Mouse (Mus musculus): ENCODE measurements around the gene Cecr2.
A peak's percentile ranks its signal among the peaks of the same experiment; 100 is the strongest.
"Not testable (repeated sequence)": the region's sequence is repeated elsewhere in the genome, so short reads cannot be mapped to it uniquely, and the experiment has no call there.

Gene Cecr2

DNA sequence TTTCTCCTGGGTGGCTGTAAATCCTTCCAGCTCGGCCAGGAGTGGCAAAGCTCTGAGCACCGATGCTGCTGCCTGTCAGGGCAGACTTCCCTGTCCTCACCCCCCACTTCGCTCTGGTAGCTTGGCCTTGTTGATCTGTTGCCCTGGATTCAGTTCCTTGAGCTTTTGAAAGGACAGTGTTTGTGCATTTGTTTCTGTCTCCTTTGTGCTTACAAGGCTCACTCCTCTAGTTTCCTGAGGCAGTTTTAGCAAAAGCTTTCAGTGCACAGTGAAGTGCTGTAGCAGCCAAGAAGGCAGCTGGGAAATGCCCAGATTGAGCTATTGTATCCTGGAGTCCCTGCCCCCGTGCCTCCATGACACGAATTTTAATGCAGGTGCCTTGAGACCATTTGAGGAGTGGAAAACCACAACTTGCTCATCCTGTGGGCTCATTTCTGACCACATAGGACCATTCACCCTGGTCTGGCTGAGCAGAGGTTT is 107.0 kb downstream of the Cecr2 start, which contains the start of gene Slc25a18:
Gene Slc25a18 (plus strand): TSS at position 430 of the 480 bp plus-strand sequence.
- DNase-seq (ENCODE audit: low spot score), result peak; percentile 49

DNA sequence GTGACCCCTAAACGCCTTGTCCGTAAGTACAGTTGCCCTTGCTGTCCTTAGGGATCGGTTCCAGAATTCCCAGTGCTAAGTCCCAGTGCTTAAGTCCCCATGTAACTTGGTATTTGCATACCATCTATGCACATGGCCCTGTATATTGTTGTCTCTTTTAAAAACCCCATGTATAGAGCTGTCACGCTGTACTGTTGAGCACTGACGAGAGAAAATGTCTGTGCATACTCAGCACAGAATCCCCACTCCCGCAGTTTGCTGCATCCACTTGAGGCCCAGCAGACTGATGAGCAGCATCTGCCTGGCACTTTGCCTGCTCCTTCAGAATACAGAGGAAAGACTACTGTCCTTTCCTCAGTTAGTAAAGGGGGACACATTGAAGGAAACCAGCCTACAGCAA is 107.6 kb downstream of the Cecr2 start:
- DNase-seq (ENCODE audit: low spot score), result no peak

GRCm38 (mm10) chr6:120776286-120776685 is 110.1 kb downstream of the Cecr2 start:
- DNase-seq (ENCODE audit: low spot score), result no peak

DNA sequence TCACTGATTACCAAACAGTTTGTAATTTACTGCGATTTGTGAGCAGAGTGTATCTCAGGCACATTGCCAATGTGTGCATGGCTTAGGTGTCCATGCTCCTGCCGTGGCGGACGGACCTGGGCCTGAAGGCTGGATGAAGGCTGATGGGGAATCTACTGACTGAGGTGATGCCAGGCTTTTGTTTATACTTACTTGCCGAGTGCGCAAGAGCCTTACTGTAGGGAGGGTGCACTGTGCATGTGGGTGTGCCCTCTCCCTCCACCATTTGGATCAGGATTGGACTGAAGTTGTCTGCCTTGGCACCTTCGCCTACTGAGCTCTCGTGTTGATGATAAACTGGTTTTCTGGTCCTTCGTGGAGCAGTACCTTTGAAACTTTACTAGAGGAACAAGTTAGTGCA is 111.4 kb downstream of the Cecr2 start:
- DNase-seq (ENCODE audit: low spot score), result no peak

DNA sequence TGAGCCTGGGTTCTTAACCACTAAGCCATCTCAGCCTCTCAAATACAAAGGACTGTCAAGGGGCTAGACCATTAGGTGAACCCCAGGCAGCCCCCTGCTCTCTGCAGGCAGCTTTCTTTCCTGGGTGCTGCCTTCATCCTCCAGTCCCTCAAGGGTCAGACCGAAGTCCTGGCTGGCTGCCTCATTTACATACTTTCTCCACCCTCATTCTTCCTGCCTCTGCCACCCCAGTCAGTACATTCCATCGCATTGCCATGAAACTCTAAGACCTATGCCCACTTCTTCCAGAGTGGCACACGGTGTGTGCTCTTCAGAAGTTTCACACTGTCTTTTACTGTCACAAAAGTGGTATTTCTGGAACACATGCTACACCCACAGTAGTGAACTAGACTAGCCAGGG is 112.1 kb downstream of the Cecr2 start:
- DNase-seq (ENCODE audit: low spot score), result no peak

DNA sequence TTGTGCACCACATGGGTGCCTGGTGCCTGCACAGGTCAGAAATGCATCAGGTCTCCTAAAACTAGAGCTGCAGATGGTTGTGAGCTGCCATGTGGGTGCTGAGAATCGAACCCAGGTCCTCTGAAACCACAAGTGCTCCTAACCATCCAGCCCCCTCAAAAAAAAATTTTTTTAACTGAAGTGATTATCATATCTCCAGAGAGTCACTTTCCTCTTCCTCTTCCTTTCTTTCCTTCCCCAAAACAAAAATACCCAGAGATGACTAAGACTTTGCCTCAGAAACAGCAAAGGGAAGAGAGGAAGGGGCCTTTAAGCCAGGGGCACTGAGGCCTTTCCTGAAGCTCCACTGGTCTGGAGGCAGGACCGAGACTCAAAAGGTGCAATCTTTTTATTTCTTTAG is 116.8 kb downstream of the Cecr2 start:
- DNase-seq (ENCODE audit: low spot score), result no peak

DNA sequence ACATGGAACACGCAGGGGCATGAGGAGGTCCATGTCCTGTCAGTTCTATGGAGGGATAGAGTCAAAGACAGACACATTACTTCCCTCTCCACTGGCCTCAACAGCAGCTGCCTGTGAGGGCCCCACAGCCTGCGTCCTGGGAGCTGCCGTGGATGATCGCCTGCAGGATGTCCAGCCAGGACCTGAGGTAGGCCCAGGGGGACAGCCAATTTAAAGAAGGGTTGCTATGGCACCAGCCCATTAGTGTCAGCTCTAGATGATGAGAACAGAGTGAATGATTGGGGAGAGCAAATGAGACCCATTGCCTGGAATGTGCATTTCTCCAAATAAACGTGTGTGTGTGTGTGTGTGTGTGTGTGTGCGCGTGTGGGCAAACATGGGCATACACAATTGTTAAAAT is 118.2 kb downstream of the Cecr2 start:
- DNase-seq (ENCODE audit: low spot score), result no peak

DNA sequence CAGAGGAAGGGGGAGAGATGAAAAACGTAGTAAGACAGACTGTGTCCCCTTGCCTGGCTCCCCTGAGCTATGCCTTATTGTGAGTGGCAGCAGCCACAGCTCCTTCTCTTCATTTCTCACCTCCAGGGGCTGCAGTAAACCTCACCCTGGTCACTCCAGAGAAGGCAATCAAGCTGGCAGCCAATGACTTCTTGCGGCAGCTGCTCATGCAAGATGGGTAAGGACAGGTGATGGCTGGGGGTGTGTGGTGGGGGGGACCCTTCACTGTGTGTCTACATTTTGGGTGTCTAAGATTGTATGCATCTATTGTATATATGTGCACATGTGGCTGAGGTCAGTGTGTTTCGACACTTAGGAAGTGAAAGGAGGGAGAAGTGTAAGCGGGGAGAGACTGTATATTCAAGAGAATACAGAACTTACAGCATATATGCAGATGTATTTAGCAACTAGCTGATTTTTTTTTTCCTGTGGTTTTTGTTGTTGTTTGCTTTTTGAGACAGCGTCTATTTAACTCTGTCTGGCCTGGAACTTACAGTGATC is 122.0 kb downstream of the Cecr2 start:
- DNase-seq (ENCODE audit: low spot score), result no peak

DNA sequence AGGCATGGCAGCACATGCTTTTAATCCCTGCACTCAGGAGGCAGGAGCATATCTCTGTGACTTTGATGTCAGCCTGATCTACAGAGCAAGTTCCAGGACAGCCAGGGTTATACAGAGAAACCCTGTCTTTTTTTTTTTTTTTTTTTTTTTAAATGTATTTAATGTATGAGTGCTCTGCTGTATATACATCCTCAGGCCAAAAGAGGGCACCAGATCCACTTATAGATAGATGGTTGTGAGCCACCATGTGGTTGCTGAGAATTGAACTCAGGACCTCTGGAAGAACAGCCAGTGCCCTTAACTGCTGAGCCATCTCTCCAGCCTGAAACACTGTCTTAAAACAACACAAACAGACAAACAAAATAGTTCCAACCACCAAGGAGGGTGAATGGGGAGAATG is 122.7 kb downstream of the Cecr2 start:
- peak; percentile 57 for DNase-seq (ENCODE audit: low spot score)

- DNase-seq (ENCODE audit: low spot score), result no peak
These were observed 124.0 kb downstream of the Cecr2 start for GRCm38 (mm10) chr6:120790153-120790552.

DNA sequence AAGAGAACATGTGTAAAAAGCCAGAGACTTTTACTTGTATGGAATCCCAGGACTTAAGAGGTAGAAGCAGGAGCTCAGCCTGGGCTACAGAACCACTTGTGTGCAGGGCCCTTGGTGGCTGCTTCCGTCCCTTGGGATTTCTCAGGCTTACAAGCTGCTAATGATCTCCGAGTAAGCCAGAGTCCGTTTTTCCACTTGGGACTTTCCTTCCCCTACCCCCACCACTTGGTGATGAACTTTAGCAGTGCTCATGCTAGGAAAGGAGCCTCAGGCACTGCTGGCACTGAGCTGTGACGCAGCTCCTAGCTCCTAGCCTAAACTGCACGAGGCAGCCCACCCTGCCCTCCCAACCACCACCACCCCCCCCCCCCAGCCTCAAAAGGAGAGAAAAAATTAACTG is 124.5 kb downstream of the Cecr2 start:
- DNase-seq (ENCODE audit: low spot score), result no peak

- no peak for DNase-seq (ENCODE audit: low spot score)
These were observed 126.8 kb downstream of the Cecr2 start for GRCm38 (mm10) chr6:120792947-120793346.

GRCm38 (mm10) chr6:120795422-120796086 is 129.4 kb downstream of the Cecr2 start:
- no peak for DNase-seq (ENCODE audit: low spot score)

GRCm38 (mm10) chr6:120796111-120796510 is 129.9 kb downstream of the Cecr2 start:
- no peak for DNase-seq (ENCODE audit: low spot score)

GRCm38 (mm10) chr6:120798019-120798418 is 131.8 kb downstream of the Cecr2 start:
- DNase-seq (ENCODE audit: low spot score), result no peak

DNA sequence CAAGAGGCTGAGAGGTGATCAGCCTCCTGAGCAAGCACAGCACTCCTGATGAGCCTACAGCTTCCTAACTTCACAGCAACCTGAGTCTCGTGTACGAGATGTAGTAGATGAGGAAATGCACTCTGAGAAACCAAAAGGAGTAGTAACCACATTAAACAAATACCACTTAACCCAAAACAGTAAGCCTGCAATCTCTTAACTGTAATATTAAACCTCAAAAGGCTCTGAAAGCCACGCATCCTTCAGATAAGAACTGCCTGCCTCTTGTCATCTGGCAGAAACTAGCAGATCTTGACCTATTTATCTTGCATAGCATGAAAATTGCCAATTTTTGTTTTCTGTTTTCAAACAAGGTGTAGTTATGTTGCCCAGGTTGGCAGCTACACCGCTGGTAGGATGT is 132.7 kb downstream of the Cecr2 start:
- DNase-seq (ENCODE audit: low spot score), result no peak

DNA sequence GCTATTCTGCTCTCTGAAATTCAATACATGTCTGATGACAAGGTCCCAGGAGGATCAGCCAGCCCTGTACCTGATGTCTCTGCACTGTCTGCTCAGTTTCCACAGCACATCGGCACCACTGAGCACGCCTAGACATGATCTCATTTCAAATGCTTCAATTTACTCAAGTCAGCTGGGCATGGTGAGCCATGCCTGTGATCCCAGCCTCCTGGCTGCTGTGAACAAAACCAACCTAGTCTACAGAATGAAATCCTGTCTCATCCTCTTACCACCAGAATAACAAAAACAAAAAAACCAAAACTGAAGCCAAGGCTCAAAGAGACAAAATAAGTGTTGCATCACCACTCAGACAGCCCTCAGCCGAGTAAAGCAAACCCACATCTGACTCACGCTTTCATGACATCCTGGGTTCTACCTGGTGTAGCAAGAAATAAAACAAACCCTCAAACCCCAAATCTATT is 133.4 kb downstream of the Cecr2 start:
- DNase-seq (ENCODE audit: low spot score), result no peak

DNA sequence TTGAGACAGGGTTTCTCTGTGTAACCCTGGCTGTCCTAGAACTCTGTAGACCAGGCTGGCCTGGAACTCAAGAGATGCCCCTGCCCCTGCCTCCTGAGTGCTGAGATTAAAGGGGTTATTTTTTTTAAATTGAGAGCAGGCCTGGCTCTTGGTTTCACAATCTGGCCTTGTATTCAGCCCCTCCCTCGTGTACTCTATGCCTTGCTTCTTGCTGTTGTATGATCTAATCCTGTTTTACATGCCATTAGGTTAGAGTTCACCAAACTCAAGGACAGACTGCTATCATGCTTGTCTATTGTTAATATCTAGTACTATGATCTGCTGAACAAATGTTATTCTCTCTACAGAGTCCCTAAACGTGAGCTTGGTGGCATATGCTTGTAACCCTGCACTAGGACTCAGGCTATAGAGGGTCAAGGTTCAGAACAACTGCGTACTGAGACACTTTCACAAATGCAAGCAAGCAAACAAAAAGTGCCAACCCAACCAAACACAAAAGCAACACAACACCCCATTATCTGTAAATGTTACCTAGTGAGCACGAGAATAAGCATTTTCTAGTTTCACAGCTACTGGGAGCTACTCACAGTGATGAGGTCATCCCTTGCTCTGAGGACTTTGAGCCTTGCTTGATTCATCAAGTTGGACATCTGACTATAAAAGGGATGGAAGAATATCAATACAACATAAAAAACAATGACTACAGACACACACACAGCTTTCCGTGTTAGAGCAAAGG is 141.0 kb downstream of the Cecr2 start:
- no peak for DNase-seq (ENCODE audit: low spot score)

DNA sequence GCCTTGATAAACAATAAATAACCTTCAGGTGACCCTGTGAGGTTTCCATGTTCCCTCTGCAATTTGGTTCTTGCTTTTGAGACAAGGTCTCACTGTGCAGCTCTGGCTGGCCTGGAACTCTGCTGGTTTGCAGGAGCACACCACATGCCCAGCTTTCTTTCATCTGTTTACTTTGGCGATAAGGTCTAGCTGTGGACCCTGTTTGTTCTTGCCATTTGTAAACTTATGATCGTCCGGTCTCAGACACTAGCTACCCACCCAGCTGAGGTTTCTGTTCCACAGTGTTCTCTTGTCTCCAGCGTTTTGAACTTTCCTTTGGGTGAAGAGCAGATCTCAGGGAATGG is 141.5 kb downstream of the Cecr2 start:
- no peak for DNase-seq (ENCODE audit: low spot score)

GRCm38 (mm10) chr6:120811999-120812398 is 145.8 kb downstream of the Cecr2 start:
- DNase-seq (ENCODE audit: low spot score), result not testable (repeated sequence)

GRCm38 (mm10) chr6:120819294-120819693 is 153.1 kb downstream of the Cecr2 start:
- no peak for DNase-seq (ENCODE audit: low spot score)

DNA sequence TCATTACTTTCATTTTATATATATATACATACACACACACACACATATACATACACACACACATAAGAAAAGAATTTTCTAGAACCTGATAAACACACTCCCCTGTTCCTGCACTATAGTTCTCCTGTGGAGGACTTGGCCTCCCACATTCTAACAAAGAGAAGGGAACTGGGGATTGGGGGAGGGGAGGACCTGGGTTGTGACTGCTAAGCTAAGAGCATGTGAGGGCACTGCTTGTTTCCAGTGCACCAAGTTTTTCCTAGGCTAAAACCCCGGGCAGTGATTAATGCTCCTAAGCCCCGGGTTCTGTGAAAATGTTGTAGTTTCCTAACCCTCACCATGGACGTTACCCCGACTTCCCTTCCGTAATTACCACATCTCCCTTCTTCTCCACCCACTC is 154.0 kb downstream of the Cecr2 start:
- DNase-seq (ENCODE audit: low spot score), result no peak

Data from embryo, embryonic 10.5 days (tissue).